Mouse (Mus musculus) megakaryocyte, embryonic 14.5 days (primary cell): ENCODE data around the gene Cyb5b.

Experiments
- FLI1 ChIP-seq: IDR thresholded peaks from 2 replicates; pipeline ENCODE4 v1.6.1; 2012; ENCODE audit warnings: low read length, inconsistent platforms, mixed read lengths
- GATA1 ChIP-seq: IDR thresholded peaks from 3 replicates; pipeline ENCODE4 v1.6.1; 2012; ENCODE audit warnings: mixed read lengths, low read length, inconsistent platforms, borderline replicate concordance

DNA sequence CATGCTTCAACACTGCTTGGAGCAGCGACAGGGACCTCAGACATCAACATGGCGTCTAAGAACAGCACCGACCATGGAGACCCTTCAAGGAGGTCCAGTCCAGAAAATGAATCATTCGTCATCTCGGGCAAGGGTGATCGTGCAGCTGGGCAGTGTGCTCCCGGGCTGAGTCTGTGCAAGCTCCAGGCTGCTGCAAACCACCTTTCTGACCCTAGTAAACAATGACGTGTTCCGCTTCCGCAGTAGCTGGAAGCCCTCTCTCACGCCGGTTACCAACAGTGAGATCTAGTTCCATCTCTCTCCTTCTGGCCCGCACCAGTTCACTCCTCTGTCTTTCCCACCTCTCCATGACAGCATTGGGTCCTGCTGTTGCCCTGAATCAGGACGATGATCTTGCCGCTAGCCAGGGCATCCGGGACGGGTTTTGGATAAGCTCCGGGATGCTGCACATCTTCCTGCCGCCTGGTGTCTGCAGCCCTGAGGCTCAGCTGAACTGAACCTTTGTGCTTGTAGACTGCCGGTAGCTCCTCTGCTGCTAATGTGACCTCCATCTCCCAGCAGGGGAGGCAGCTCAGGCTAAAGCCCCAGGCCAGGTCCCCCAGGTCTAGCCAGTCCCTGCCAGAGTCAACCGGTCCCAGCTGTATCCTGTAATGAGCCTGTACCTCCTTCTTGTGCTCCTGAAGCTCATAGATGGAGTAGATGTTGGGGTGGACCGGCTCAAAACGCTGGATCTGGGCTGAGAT, 41.3 kb upstream of the Cyb5b start:
- TF ChIP-seq GATA1 (no peak), FLI1 (no peak)
